Mouse (Mus musculus) ES-E14 (cell line): ENCODE measurements around the gene Srrm1. TPM values are rescaled to one million over a fixed set of nuclear protein-coding genes. Genes with fewer than 3 reads are reported as not detected.

ENCODE experiments used
- DNase-seq: peaks from one replicate; pipeline ENCODE4 v3.0.0-alpha.2; 2013; ENCODE audit warnings: low read depth, low spot score
- H3K27ac ChIP-seq: 2 replicates; pipeline ENCODE4 v1.5.1; 2012; ENCODE audit warnings: low read depth, mild to moderate bottlenecking, low read length, moderate library complexity, mixed read lengths; ENCODE audit not compliant: poor library complexity, insufficient read depth, severe bottlenecking
- H3K36me3 ChIP-seq: 2 replicates; pipeline ENCODE4 v1.6.1; 2012; ENCODE audit warnings: mild to moderate bottlenecking, low read length, moderate library complexity, mixed read lengths; ENCODE audit not compliant: control insufficient read depth, poor library complexity, insufficient read depth, severe bottlenecking
- H3K4me1 ChIP-seq, 2 experiments: fragments of 150-350 bp in 1 of 2; sonication (generic) in 1 of 2; 2 replicates each; pipeline ENCODE4 v1.6.1; 2012; ENCODE audit warnings: low read length in 2 of 2, mild to moderate bottlenecking in 1 of 2, mixed read lengths in 1 of 2; ENCODE audit not compliant: control insufficient read depth in 2 of 2, insufficient read depth in 2 of 2, poor library complexity in 1 of 2
- H3K4me3 ChIP-seq, 2 experiments: fragments of 150-350 bp in 1 of 2; sonication (generic) in 1 of 2; 2 replicates each; pipeline ENCODE4 v1.5.1; 2012; ENCODE audit warnings: low read length in 2 of 2, low read depth in 1 of 2, mild to moderate bottlenecking in 1 of 2, mixed read lengths in 1 of 2; ENCODE audit not compliant: insufficient read depth in 1 of 2, poor library complexity in 1 of 2, severe bottlenecking in 1 of 2
- H3K9ac ChIP-seq: 2 replicates; pipeline ENCODE4 v1.6.1; 2012; ENCODE audit warnings: low read depth, mild to moderate bottlenecking, low read length, mixed read lengths; ENCODE audit not compliant: poor library complexity, insufficient read depth, severe bottlenecking
- H3K9me3 ChIP-seq: fragments of 150-350 bp; sonication (generic); 2 replicates; pipeline ENCODE4 v1.6.1; 2012; ENCODE audit warnings: low read depth, mild to moderate bottlenecking, low read length; ENCODE audit not compliant: control insufficient read depth, insufficient read depth
- CHD2 ChIP-seq: IDR thresholded peaks from 2 replicates; pipeline ENCODE4 v1.6.1; 2014; ENCODE audit warnings: mild to moderate bottlenecking, low read depth, low read length, inconsistent platforms
- HCFC1 ChIP-seq: IDR thresholded peaks from 2 replicates; pipeline ENCODE4 v1.6.1; 2012; ENCODE audit warnings: low read length, inconsistent platforms, borderline replicate concordance; ENCODE audit not compliant: insufficient read depth
- MAFK ChIP-seq: IDR thresholded peaks from 2 replicates; pipeline ENCODE4 v1.6.1; 2014; ENCODE audit warnings: mild to moderate bottlenecking, low read depth, low read length, inconsistent platforms; ENCODE audit not compliant: insufficient read depth
- ZC3H11A ChIP-seq: IDR thresholded peaks from 2 replicates; pipeline ENCODE4 v1.6.1; 2012; ENCODE audit warnings: low read depth, mild to moderate bottlenecking, inconsistent platforms, low read length, borderline replicate concordance
- ZNF384 ChIP-seq: IDR thresholded peaks from 2 replicates; pipeline ENCODE4 v1.6.1; 2012; ENCODE audit warnings: low read depth, low read length, inconsistent platforms
- in situ Hi-C, 2 experiments: fragments of 600-800 bp; cut with MboI; formaldehyde crosslinking; loops; one replicate each; pipeline ENCODE4 v1.15.1; 2025; ENCODE audit warnings: low sequenced_read_pairs in 2 of 2, inconsistent platforms in 1 of 2; ENCODE audit not compliant: unreplicated experiment in 2 of 2
- total RNA-seq: library from RNA; depleted of rRNA; stranded (reverse); fragments of 300-350 nt; gene quantifications from 2 replicates; pipeline ENCODE4 v1.2.3, GENCODE M21; 2012

Gene Srrm1
- total RNA-seq, 1 experiment = 62.8 TPM

DNA sequence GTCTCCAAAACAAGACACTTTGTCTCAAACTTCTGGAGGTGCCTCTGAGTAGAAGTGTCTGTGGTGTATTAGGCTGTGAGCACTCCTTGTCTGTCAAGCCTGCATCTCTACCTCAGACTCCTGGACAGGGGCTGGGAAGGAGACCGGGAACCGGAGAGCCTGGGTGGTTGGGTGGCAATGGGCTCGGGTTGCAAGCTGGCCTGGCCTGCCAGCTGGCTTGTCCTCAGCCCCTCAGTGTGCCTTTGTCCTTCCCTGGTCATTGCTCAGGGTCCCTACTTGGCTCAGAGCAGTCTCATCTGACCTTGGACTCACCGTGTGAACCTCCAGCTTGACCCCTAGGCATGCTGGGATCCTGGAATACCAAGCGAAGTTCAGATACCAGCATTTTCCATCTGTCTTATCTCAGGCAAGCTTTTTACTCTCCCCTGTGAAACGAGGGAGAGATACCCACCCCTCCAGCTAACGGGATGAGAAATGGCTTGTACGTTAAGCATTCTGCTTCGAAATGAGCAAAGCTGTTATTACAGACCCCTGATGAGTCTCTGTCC is 43.9 kb downstream of the Srrm1 start:
- peak overlapping the region; percentile 7; the same call in 1 of the 2 replicates for H3K27ac ChIP-seq
- H3K4me1 ChIP-seq = peaks cover 20 to 36% of the 10 kb centered on the region in 2 experiments; a peak in 2 of 4 replicates
- TF ChIP-seq ZNF384 (no peak), HCFC1 (no peak), MAFK (no peak), CHD2 (no peak), ZC3H11A (no peak)
- in situ Hi-C loops = no loop called here
- H3K36me3 ChIP-seq = no peaks in the 10 kb centered on the region
- no peak overlapping the region for H3K4me3 ChIP-seq
- no peak overlapping the region for H3K9ac ChIP-seq
- no peaks in the 10 kb centered on the region for H3K9me3 ChIP-seq
- DNase-seq = no peak

DNA sequence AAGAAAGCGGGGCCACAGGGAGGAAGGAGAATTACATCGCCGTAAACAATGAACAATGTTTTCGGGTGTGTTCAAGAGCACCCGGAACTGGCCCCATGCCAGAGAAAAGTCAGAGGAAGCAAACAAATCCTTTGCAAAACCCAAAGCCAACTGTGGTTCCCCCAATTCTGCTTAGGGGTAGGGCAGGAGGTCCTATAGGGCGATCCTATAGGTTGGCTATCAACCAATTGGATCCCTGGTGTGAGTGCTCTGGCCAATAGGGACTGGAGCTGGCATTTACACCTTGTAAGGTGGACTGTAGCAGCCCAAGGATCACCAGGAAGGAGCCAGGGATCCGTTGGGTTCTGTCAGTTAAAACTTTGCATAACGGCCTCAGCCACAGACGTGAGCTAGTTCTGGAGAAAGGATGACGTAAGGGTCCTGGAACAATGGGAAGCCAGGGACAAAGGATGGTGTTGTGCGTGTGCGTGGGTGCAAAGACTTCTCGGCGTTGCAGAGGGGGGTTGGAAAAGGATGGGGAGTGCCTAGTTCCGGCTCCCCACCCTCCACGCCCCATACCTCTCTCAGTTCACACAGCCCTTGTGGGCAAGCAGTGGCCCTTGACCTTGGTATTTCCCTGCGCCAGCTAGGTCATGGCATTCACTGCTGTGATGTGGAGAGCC is 46.0 kb downstream of the Srrm1 start:
- TF ChIP-seq CHD2 = no peak; the same call in 1 of the 2 replicates
- no peak for TF ChIP-seq ZC3H11A
- no peak for TF ChIP-seq ZNF384
- TF ChIP-seq MAFK = no peak
- TF ChIP-seq HCFC1 = no peak

DNA sequence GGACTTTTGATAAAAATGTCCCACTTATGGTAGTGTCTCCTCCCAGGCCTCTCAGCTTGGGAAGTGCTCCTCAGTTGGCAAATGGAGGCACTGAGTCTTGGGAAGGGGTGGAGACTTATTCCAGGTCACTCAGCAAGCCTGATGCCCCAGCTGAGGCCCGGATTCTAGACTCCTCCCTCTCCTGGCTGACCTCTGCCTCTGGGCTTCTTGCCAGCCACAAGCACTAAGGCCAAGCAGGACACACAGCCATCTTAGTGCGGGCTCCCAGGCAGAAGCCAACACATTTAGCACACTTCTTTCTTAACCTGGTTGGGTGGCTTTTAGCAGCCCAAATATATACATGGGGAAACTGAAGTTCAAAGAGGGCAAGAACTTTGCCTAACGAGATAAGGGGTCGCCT is 46.6 kb downstream of the Srrm1 start:
- H3K9me3 ChIP-seq = no peaks in the 10 kb centered on the region
- TF ChIP-seq HCFC1 = no peak
- no peak for TF ChIP-seq ZNF384
- TF ChIP-seq MAFK = no peak
- no peak for TF ChIP-seq ZC3H11A
- no peak for TF ChIP-seq CHD2
- peak overlapping the region; percentile 26 to 50 for H3K4me3 ChIP-seq
- H3K27ac ChIP-seq = peak overlapping the region; percentile 80
- H3K4me1 ChIP-seq = peaks cover 16 to 39% of the 10 kb centered on the region in 2 experiments; a peak in 2 of 4 replicates
- in situ Hi-C loops = no loop called here
- no peaks in the 10 kb centered on the region for H3K36me3 ChIP-seq
- H3K9ac ChIP-seq = peak overlapping the region; percentile 41
- DNase-seq = no peak

More for the DNA sequence above, 46.0 kb downstream of the Srrm1 start:
- Histone ChIP-seq H3K27ac (peak overlapping the region; percentile 80), H3K4me1 (peaks cover 16 to 35% of the 10 kb centered on the region in 2 experiments; a peak in 2 of 4 replicates), H3K4me3 (peak overlapping the region; percentile 50 to 51), H3K9me3 (no peaks in the 10 kb centered on the region), H3K36me3 (no peaks in the 10 kb centered on the region), H3K9ac (peak overlapping the region; percentile 41)
- in situ Hi-C loops = no loop called here
- peak; percentile 74 for DNase-seq

GRCm38 (mm10) chr4:135302261-135302660 is 50.9 kb downstream of the Srrm1 start:
- no peak for DNase-seq

More at GRCm38 (mm10) chr4:135302261-135302660, 50.9 kb downstream of the Srrm1 start:
- Histone ChIP-seq H3K4me1 (peaks cover 16 to 47% of the 10 kb centered on the region in 2 experiments), H3K36me3 (no peaks in the 10 kb centered on the region), H3K9me3 (no peaks in the 10 kb centered on the region), H3K27ac (no peak overlapping the region), H3K9ac (peak overlapping the region; percentile 26; the same call in 1 of the 2 replicates), H3K4me3 (no peak overlapping the region)
- no peak for TF ChIP-seq ZNF384
- in situ Hi-C loops = no loop called here
